Mouse (Mus musculus) stomach, embryonic 14.5 days (tissue): ENCODE measurements around the gene Nsl1. TPM values are rescaled to one million over a fixed set of nuclear protein-coding genes. Genes with fewer than 3 reads are reported as not detected.

Experiments used
- ATAC-seq: fragments of 200-750 bp; cut with Nextera tagmentation; 2 replicates; pipeline ENCODE4 v1.8.0; 2017; ENCODE audit warnings: low read depth, moderate TSS enrichment; ENCODE audit not compliant: insufficient number of reproducible peaks, insufficient read depth, low FRiP score
- H3K27ac ChIP-seq: fragments of 300-500 bp; sonication (generic); 2 replicates; pipeline ENCODE4 v1.5.1; 2014; ENCODE audit warnings: mild to moderate bottlenecking, low read length, moderate library complexity, mixed read lengths
- H3K27me3 ChIP-seq: fragments of 300-500 bp; sonication (generic); 2 replicates; pipeline ENCODE4 v1.6.1; 2014; ENCODE audit warnings: low read length, control low read depth, mixed read lengths; ENCODE audit not compliant: control insufficient read depth, insufficient read depth
- H3K36me3 ChIP-seq: fragments of 300-500 bp; sonication (generic); 2 replicates; pipeline ENCODE4 v1.6.1; 2014; ENCODE audit warnings: mild to moderate bottlenecking, control low read depth, low read length, moderate library complexity, mixed read lengths; ENCODE audit not compliant: control insufficient read depth, insufficient read depth
- H3K4me1 ChIP-seq: fragments of 300-500 bp; sonication (generic); 2 replicates; pipeline ENCODE4 v1.6.1; 2014; ENCODE audit warnings: low read length, control low read depth, mixed read lengths; ENCODE audit not compliant: control insufficient read depth, insufficient read depth
- H3K4me2 ChIP-seq: fragments of 300-500 bp; sonication (generic); replicated peaks from 2 replicates; pipeline ENCODE4 v1.6.1; 2014; ENCODE audit warnings: low read depth, low read length, control low read depth
- H3K4me3 ChIP-seq: fragments of 300-500 bp; sonication (generic); 2 replicates; pipeline ENCODE4 v1.5.1; 2014; ENCODE audit warnings: low read depth, low read length, control low read depth
- H3K9ac ChIP-seq: fragments of 300-500 bp; sonication (generic); replicated peaks from 2 replicates; pipeline ENCODE4 v1.6.1; 2014; ENCODE audit warnings: low read depth, mild to moderate bottlenecking, control low read depth, low read length, moderate library complexity, mixed read lengths
- H3K9me3 ChIP-seq: fragments of 300-500 bp; sonication (generic); 2 replicates; pipeline ENCODE4 v1.6.1; 2016; ENCODE audit warnings: low read depth, low read length, control low read depth; ENCODE audit not compliant: control insufficient read depth
- WGBS: fragments of 180-500 bp; shearing (Covaris S2); extraction: QIAGEN DNeasy Blood & Tissue Kit; methylation state at CpG from one replicate; pipeline ENCODE4 v1.1.7; 2014; 5-methylcytosine and 5-hydroxymethylcytosine counted together
- polyA plus RNA-seq: library from polyadenylated mRNA; unstranded; fragments of >200 nt; fragmentation: Nextera tagmentation; extraction: Ambion mirVana; gene quantifications from 2 replicates; pipeline ENCODE4 v1.2.1, GENCODE M21; 2014

Nsl1 gene
- polyA plus RNA-seq, 1 experiment from 2014 or later = 22.0 TPM

DNA sequence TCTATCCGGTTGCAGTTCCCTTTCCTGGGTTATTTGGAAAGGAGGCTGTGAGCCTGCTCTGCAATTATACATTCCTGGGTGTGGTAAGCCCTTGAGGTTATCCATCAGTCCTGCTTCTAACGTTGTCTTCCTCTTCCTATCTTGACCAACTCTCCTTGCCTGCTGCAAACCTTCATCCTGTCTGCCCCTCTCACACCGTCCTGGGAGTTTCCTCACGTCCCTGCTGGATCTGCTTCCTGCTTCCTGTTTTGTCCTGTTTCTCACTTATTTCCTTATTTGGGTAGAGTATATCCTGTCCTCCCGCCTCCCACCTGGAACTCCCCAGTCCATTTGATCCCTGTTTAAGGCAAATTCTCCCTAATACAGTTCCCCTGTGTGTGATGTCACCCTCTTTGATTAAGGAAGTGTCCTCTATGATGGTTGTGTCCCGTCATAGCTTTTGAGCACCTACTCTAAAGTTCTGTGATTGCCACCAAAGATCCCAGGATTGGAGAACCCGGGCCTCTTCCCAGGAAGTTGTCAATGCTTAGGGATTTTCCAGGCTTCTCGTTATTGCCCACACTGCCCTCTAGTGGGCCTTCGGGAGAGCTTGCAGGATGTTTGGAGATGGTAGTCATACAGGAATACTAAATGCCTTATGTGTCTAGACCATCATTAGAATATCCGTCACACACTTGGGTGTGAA is 12.5 kb downstream of the Nsl1 start:
- no peak overlapping the region for H3K4me3 ChIP-seq
- no peaks in the 10 kb centered on the region for H3K9me3 ChIP-seq
- H3K4me1 ChIP-seq = no peaks in the 10 kb centered on the region
- no peak overlapping the region for H3K4me2 ChIP-seq
- H3K36me3 ChIP-seq = peaks cover 59% of the 10 kb centered on the region
- H3K9ac ChIP-seq = no peak overlapping the region
- no peak for ATAC-seq
- WGBS = 56% methylated on average over 10 of the region's 10 CpGs
- no peak overlapping the region for H3K27ac ChIP-seq
- H3K27me3 ChIP-seq = no peaks in the 10 kb centered on the region

GRCm38 (mm10) chr1:191083230-191083629 is 20.4 kb downstream of the Nsl1 start:
- H3K36me3 ChIP-seq = peaks cover 34% of the 10 kb centered on the region; the same call in 1 of the 2 replicates
- H3K9me3 ChIP-seq = no peaks in the 10 kb centered on the region
- no peak overlapping the region for H3K27ac ChIP-seq
- no peak overlapping the region for H3K4me2 ChIP-seq
- ATAC-seq = no peak
- no peak overlapping the region for H3K9ac ChIP-seq
- no peaks in the 10 kb centered on the region for H3K27me3 ChIP-seq
- WGBS = 80% methylated on average over 8 of the region's 8 CpGs
- no peak overlapping the region for H3K4me3 ChIP-seq
- H3K4me1 ChIP-seq = no peaks in the 10 kb centered on the region

- no peak overlapping the region for H3K27ac ChIP-seq
- no peaks in the 10 kb centered on the region for H3K4me1 ChIP-seq
- ATAC-seq = no peak
- H3K27me3 ChIP-seq = no peaks in the 10 kb centered on the region
- peaks cover 24% of the 10 kb centered on the region; the same call in 1 of the 2 replicates for H3K36me3 ChIP-seq
- 67% methylated on average over 5 of the region's 5 CpGs for WGBS
- H3K9me3 ChIP-seq = no peaks in the 10 kb centered on the region
- H3K4me3 ChIP-seq = no peak overlapping the region
- no peak overlapping the region for H3K4me2 ChIP-seq
- no peak overlapping the region for H3K9ac ChIP-seq
Observed at GRCm38 (mm10) chr1:191084951-191085559, 22.2 kb downstream of the Nsl1 start.

DNA sequence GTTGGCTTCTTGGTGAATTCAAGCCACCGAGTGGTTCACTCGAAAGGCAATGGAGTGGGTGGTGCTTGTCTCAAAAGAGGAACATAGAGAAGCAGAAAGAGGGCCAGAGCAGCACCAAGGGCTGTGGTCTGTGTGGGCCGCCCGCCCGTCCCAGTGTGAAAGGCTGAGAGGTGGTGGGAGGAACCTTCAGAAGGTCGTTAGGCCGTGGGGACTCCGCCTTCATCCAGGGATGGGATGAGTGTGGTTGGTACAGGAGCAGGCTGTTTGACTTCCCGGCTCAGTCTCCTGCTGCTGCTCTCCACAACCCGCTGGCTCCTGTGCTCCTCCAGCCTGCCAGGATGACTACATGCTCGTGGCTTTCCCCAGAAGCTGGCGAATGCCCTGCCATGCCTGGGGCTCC is 22.8 kb downstream of the Nsl1 start:
- Histone ChIP-seq H3K36me3 (peaks cover 21% of the 10 kb centered on the region; the same call in 1 of the 2 replicates), H3K4me1 (no peaks in the 10 kb centered on the region), H3K27me3 (no peaks in the 10 kb centered on the region), H3K9me3 (no peaks in the 10 kb centered on the region), H3K4me3 (no peak overlapping the region), H3K4me2 (no peak overlapping the region), H3K9ac (no peak overlapping the region), H3K27ac (no peak overlapping the region)
- ATAC-seq = no peak
- 84% methylated on average over 12 of the region's 12 CpGs for WGBS

DNA sequence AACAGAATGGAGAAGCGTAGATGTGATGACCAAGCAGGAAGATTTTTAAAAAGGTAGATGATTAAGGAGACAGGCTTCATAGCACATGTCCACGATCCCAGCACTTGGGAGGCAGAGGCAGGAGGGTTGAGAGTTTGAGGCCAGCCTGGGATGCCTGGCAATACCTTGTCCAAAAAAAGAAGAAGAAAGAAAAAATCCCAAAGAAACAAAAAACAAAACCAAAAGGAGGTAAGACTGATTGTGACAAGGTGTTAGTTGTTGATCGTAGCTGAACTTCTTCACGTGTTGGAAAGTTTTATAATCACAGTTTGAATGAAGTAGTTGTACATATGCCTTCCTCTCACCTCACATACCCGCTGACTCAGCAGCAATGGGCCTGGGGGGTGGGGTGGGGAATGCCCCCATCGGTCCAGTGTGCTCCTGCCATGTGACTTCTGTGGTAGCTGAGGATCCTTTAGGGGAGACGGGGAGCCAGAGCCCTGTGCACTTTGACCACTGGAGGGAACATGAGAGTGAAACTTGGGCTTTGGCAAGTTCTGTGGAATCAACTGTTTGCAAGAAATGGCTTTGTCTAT is 23.6 kb downstream of the Nsl1 start:
- Histone ChIP-seq H3K4me3 (no peak overlapping the region), H3K27ac (no peak overlapping the region), H3K4me2 (no peak overlapping the region), H3K36me3 (peaks cover 17% of the 10 kb centered on the region; the same call in 1 of the 2 replicates), H3K9me3 (no peaks in the 10 kb centered on the region), H3K27me3 (no peaks in the 10 kb centered on the region), H3K4me1 (no peaks in the 10 kb centered on the region), H3K9ac (no peak overlapping the region)
- no peak for ATAC-seq
- WGBS = 82% methylated on average over 7 of the region's 7 CpGs

DNA sequence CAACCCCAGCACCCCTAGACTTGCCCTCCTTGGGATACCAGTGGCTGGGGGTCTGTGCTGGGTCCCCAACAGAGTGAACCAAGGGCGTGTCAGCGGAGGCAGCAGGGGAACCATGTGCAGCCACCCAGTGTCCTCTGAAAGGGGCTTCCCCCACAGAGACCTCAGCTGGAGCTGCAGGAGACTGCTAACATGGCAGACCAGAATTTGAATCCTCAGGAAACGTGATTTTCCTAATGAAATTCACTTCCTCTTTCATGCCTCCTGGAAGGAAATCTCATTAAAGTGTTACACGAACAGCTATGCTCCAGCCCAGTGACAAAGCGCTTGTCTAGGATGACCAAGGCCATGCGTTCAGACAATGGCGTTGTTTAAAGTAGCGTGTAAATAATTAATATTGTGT is 24.1 kb downstream of the Nsl1 start:
- 72% methylated on average over 8 of the region's 8 CpGs for WGBS

DNA sequence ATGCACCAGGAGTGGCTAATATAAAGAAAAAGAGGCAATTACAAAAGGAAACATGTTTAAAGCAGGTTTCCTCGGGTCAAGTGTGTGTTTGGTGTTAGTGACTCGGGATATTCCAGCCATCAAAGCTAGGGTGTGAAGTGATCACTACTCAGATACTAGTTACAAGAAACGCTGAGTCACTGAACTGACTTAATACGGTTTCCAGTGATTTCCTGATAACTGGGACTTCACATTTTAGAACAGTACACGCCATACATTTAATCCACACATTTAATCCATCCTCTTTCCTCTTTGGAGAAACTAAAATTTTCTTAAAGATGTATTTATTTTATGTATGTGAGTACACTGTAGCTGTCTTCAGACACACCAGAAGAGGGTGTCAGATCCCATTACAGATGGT is 25.1 kb downstream of the Nsl1 start:
- peaks cover 10% of the 10 kb centered on the region; the same call in 1 of the 2 replicates for H3K36me3 ChIP-seq
- WGBS = 83% methylated on average over 5 of the region's 5 CpGs

More for the DNA sequence above, 24.1 kb downstream of the Nsl1 start:
- Histone ChIP-seq H3K4me2 (no peak overlapping the region), H3K9ac (no peak overlapping the region), H3K27me3 (no peaks in the 10 kb centered on the region), H3K4me1 (no peaks in the 10 kb centered on the region), H3K36me3 (peaks cover 17% of the 10 kb centered on the region; the same call in 1 of the 2 replicates), H3K27ac (no peak overlapping the region), H3K4me3 (no peak overlapping the region), H3K9me3 (no peaks in the 10 kb centered on the region)
- no peak for ATAC-seq

GRCm38 (mm10) chr1:191089355-191089754 is 26.5 kb downstream of the Nsl1 start:
- Histone ChIP-seq H3K4me1 (no peaks in the 10 kb centered on the region), H3K36me3 (peaks cover 4% of the 10 kb centered on the region; the same call in 1 of the 2 replicates), H3K4me3 (no peak overlapping the region), H3K27ac (no peak overlapping the region), H3K9me3 (no peaks in the 10 kb centered on the region), H3K4me2 (no peak overlapping the region), H3K9ac (no peak overlapping the region), H3K27me3 (no peaks in the 10 kb centered on the region)
- WGBS = 69% methylated on average over 6 of the region's 6 CpGs
- ATAC-seq = no peak

More for the DNA sequence above, 25.1 kb downstream of the Nsl1 start:
- Histone ChIP-seq H3K4me2 (no peak overlapping the region), H3K4me3 (no peak overlapping the region), H3K4me1 (no peaks in the 10 kb centered on the region), H3K27ac (no peak overlapping the region), H3K9ac (no peak overlapping the region), H3K27me3 (no peaks in the 10 kb centered on the region), H3K9me3 (no peaks in the 10 kb centered on the region)
- no peak for ATAC-seq
